Mouse (Mus musculus) MEL (cell line): ENCODE results near the gene Tprn. TPM values are rescaled to one million over a fixed set of nuclear protein-coding genes. Genes with fewer than 3 reads are reported as not detected.

Source experiments
- DNase-seq: peaks from one replicate; pipeline ENCODE4 v3.0.0; 2011; ENCODE audit warnings: low read depth, low spot score
- H3K27ac ChIP-seq: 2 replicates; pipeline ENCODE4 v1.5.1; 2012; ENCODE audit warnings: low read depth, mild to moderate bottlenecking, control low read depth, low read length, moderate library complexity; ENCODE audit not compliant: control insufficient read depth
- H3K27me3 ChIP-seq, 2 experiments: fragments of 150-350 bp in 1 of 2; sonication (generic) in 1 of 2; 2 replicates each; pipeline ENCODE4 v1.6.1; 2012; ENCODE audit warnings: low read length in 2 of 2, mild to moderate bottlenecking in 2 of 2, improper control_type of control experiment in 1 of 2, moderate library complexity in 1 of 2; ENCODE audit not compliant: insufficient read depth in 2 of 2, control insufficient read depth in 1 of 2
- H3K36me3 ChIP-seq, 2 experiments: 2 replicates each; pipeline ENCODE4 v1.6.1; 2012 to 2014; ENCODE audit warnings: low read length in 2 of 2, improper control_type of control experiment in 1 of 2, inconsistent platforms in 1 of 2, mild to moderate bottlenecking in 1 of 2; ENCODE audit not compliant: insufficient read depth in 2 of 2, control insufficient read depth in 1 of 2
- H3K4me1 ChIP-seq, 2 experiments: fragments of 150-350 bp in 1 of 2; sonication (generic) in 1 of 2; 2 replicates each; pipeline ENCODE4 v1.6.1; 2012; ENCODE audit warnings: low read length in 2 of 2, improper control_type of control experiment in 1 of 2, mild to moderate bottlenecking in 1 of 2; ENCODE audit not compliant: insufficient read depth in 2 of 2, control insufficient read depth in 1 of 2
- H3K4me3 ChIP-seq, 2 experiments: fragments of 150-350 bp in 1 of 2; sonication (generic) in 1 of 2; 2 replicates each; pipeline ENCODE4 v1.5.1; 2012; ENCODE audit warnings: low read depth in 2 of 2, low read length in 2 of 2, mild to moderate bottlenecking in 2 of 2, moderate library complexity in 2 of 2, control low read depth in 1 of 2, improper control_type of control experiment in 1 of 2; ENCODE audit not compliant: control insufficient read depth in 1 of 2, insufficient read depth in 1 of 2
- H3K79me2 ChIP-seq: 2 replicates; pipeline ENCODE4 v1.6.1; 2012; ENCODE audit warnings: mild to moderate bottlenecking, low read length, moderate library complexity; ENCODE audit not compliant: control insufficient read depth, poor library complexity, insufficient read depth
- H3K9ac ChIP-seq: 2 replicates; pipeline ENCODE4 v1.6.1; 2012; ENCODE audit warnings: low read depth, mild to moderate bottlenecking, control low read depth, low read length, moderate library complexity; ENCODE audit not compliant: control insufficient read depth, poor library complexity, severe bottlenecking
- H3K9me3 ChIP-seq: fragments of 150-350 bp; sonication (generic); replicated peaks from 2 replicates; pipeline ENCODE4 v1.6.1; 2012; ENCODE audit warnings: mild to moderate bottlenecking, low read length, improper control_type of control experiment, moderate library complexity; ENCODE audit not compliant: insufficient read depth
- E2F4 ChIP-seq: IDR thresholded peaks from 2 replicates; pipeline ENCODE4 v1.6.1; 2011; ENCODE audit warnings: low read depth, low read length, improper control_type of control experiment, borderline replicate concordance
- EP300 ChIP-seq, 2 experiments: IDR thresholded peaks; 2 replicates each; pipeline ENCODE4 v1.6.1; 2011; ENCODE audit warnings: improper control_type of control experiment in 2 of 2, low read length in 2 of 2, low read depth in 1 of 2, mild to moderate bottlenecking in 1 of 2
- ETS1 ChIP-seq: IDR thresholded peaks from 2 replicates; pipeline ENCODE4 v1.6.1; 2012; ENCODE audit warnings: low read depth, mild to moderate bottlenecking, inconsistent platforms, low read length, improper control_type of control experiment, moderate library complexity
- GABPA ChIP-seq: IDR thresholded peaks from 2 replicates; pipeline ENCODE4 v1.6.1; 2012; ENCODE audit warnings: low read depth, mild to moderate bottlenecking, inconsistent platforms, low read length, improper control_type of control experiment, moderate library complexity
- GATA1 ChIP-seq: IDR thresholded peaks from 2 replicates; pipeline ENCODE4 v1.6.1; 2011; ENCODE audit warnings: low read depth, low read length, improper control_type of control experiment
- HCFC1 ChIP-seq: IDR thresholded peaks from 2 replicates; pipeline ENCODE4 v1.6.1; 2012; ENCODE audit warnings: low read depth, mild to moderate bottlenecking, inconsistent platforms, low read length, improper control_type of control experiment, moderate library complexity
- JUND ChIP-seq: IDR thresholded peaks from 2 replicates; pipeline ENCODE4 v1.6.1; 2011; ENCODE audit warnings: low read depth, mild to moderate bottlenecking, improper control_type of control experiment, low read length
- KAT2A ChIP-seq: conservative IDR thresholded peaks from 2 replicates; pipeline ENCODE4 v1.6.1; 2012; ENCODE audit warnings: low read depth, low read length, improper control_type of control experiment, inconsistent platforms
- MAFK ChIP-seq: IDR thresholded peaks from 2 replicates; pipeline ENCODE4 v1.6.1; 2011; ENCODE audit warnings: low read depth, mild to moderate bottlenecking, low read length, improper control_type of control experiment, borderline replicate concordance
- MAX ChIP-seq: IDR thresholded peaks from 2 replicates; pipeline ENCODE4 v1.6.1; 2011; ENCODE audit warnings: low read length, improper control_type of control experiment
- MEF2A ChIP-seq: IDR thresholded peaks from 2 replicates; pipeline ENCODE4 v1.6.1; 2014; ENCODE audit warnings: low read depth, mild to moderate bottlenecking, inconsistent platforms, low read length, improper control_type of control experiment; ENCODE audit not compliant: poor library complexity, insufficient replicate concordance, severe bottlenecking; ENCODE audit errors: extremely low read depth
- MXI1 ChIP-seq: IDR thresholded peaks from 2 replicates; pipeline ENCODE4 v1.6.1; 2011; ENCODE audit warnings: mild to moderate bottlenecking, low read depth, low read length, improper control_type of control experiment
- MYB ChIP-seq: IDR thresholded peaks from 2 replicates; pipeline ENCODE4 v1.6.1; 2011; ENCODE audit warnings: mild to moderate bottlenecking, low read depth, low read length, improper control_type of control experiment
- NELFE ChIP-seq: IDR thresholded peaks from 2 replicates; pipeline ENCODE4 v1.6.1; 2011; ENCODE audit warnings: low read depth, low read length, improper control_type of control experiment
- POLR2A ChIP-seq, 2 experiments: IDR thresholded peaks; 2 replicates each; pipeline ENCODE4 v1.6.1; 2011 to 2012; ENCODE audit warnings: low read length in 2 of 2, mild to moderate bottlenecking in 2 of 2, control low read depth in 1 of 2, improper control_type of control experiment in 1 of 2, low read depth in 1 of 2, moderate library complexity in 1 of 2; ENCODE audit not compliant: control insufficient read depth in 1 of 2, insufficient read depth in 1 of 2, poor library complexity in 1 of 2
- RAD21 ChIP-seq: IDR thresholded peaks from 2 replicates; pipeline ENCODE4 v1.6.1; 2011; ENCODE audit warnings: mild to moderate bottlenecking, low read depth, low read length, improper control_type of control experiment
- RCOR1 ChIP-seq: IDR thresholded peaks from 2 replicates; pipeline ENCODE4 v1.6.1; 2012; ENCODE audit warnings: low read depth, mild to moderate bottlenecking, inconsistent platforms, low read length, improper control_type of control experiment
- SIN3A ChIP-seq: IDR thresholded peaks from 2 replicates; pipeline ENCODE4 v1.6.1; 2012; ENCODE audit warnings: low read length, improper control_type of control experiment, inconsistent platforms
- TAL1 ChIP-seq: IDR thresholded peaks from 2 replicates; pipeline ENCODE4 v1.6.1; 2012; ENCODE audit warnings: mild to moderate bottlenecking, inconsistent platforms, low read length, moderate library complexity, mixed read lengths
- TBP ChIP-seq: IDR thresholded peaks from 2 replicates; pipeline ENCODE4 v1.8.0; 2011; ENCODE audit warnings: low read depth, low read length, improper control_type of control experiment
- ZC3H11A ChIP-seq: IDR thresholded peaks from 2 replicates; pipeline ENCODE4 v1.6.1; 2012; ENCODE audit warnings: low read depth, mild to moderate bottlenecking, inconsistent platforms, low read length, improper control_type of control experiment
- ZKSCAN1 ChIP-seq: IDR thresholded peaks from 2 replicates; pipeline ENCODE4 v1.6.1; 2012; ENCODE audit warnings: low read depth, mild to moderate bottlenecking, inconsistent platforms, low read length, improper control_type of control experiment, moderate library complexity
- polyA plus RNA-seq, 2 experiments: library from polyadenylated mRNA; stranded (reverse) in 1 of 2; unstranded in 1 of 2; fragments of >175 nt in 1 of 2; fragments of >200 nt in 1 of 2; gene quantifications; 2 replicates each; pipeline versions ENCODE4 v1.2.1 to v1.2.4; 2012; ENCODE audit warnings: low replicate concordance in 2 of 2, low read depth in 1 of 2; ENCODE audit not compliant: insufficient read length in 2 of 2, insufficient read depth in 1 of 2, missing spikeins in 1 of 2
- total RNA-seq: library from RNA; depleted of rRNA; stranded (reverse); fragments of 300-350 nt; gene quantifications from 2 replicates; pipeline ENCODE4 v1.2.3, GENCODE M21; 2012

The Tprn gene
- total and polyA plus RNA-seq, 3 experiments, result 32.9 to 50.8 TPM; not detected in 1

DNA sequence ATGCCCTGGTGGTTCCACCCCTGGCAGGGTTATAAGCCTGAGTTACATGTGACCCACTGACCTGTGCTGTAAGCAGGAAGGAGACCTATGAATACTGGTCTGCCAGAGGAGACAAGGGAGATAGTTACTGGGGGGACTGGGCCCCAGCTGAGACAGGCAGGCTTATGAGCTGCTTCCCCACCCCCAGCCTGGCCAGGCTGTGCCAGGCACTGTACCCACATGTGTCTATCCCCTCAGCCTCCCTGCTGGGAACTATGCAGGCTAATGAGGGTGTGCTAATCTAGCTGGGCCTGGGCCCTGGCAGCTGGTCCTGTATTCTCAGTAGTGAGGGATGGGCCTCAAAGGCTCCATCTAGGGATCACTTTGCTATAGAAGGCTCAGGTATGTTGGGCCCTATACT is 4.8 kb downstream of the Tprn start:
- TF ChIP-seq GATA1, result no peak
- no peak for TF ChIP-seq EP300 (IDR thresholded peaks at IDR 0.05; ENCODE audit: low read depth in 1 of 2, low read length in 2 of 2)
- no peak for TF ChIP-seq SIN3A
- 0 out of 4 replicates have a peak, but pooled peaks of 1 of the 2 experiments have one; percentile 18 for TF ChIP-seq POLR2A (IDR thresholded peaks at IDR 0.05; ENCODE audit: control insufficient read depth in 1 of 2, insufficient read depth in 1 of 2, low read depth in 1 of 2, low read length in 2 of 2, poor library complexity in 1 of 2)
- H3K79me2 ChIP-seq, result peaks cover 70% of the 10 kb centered on the region
- DNase-seq, result peak; percentile 51
- no peaks in the 10 kb centered on the region for H3K27me3 ChIP-seq
- H3K9me3 ChIP-seq, result no peaks in the 10 kb centered on the region
- peak overlapping the region; percentile 70 for H3K27ac ChIP-seq
- peaks cover 10 to 53% of the 10 kb centered on the region in 2 experiments for H3K4me1 ChIP-seq
- H3K36me3 ChIP-seq, result peaks cover 0 to 41% of the 10 kb centered on the region in 2 experiments; a peak in 3 of 4 replicates
- H3K4me3 ChIP-seq, result peak overlapping the region; percentile 46 to 63
- peak overlapping the region; percentile 66 for H3K9ac ChIP-seq

DNA sequence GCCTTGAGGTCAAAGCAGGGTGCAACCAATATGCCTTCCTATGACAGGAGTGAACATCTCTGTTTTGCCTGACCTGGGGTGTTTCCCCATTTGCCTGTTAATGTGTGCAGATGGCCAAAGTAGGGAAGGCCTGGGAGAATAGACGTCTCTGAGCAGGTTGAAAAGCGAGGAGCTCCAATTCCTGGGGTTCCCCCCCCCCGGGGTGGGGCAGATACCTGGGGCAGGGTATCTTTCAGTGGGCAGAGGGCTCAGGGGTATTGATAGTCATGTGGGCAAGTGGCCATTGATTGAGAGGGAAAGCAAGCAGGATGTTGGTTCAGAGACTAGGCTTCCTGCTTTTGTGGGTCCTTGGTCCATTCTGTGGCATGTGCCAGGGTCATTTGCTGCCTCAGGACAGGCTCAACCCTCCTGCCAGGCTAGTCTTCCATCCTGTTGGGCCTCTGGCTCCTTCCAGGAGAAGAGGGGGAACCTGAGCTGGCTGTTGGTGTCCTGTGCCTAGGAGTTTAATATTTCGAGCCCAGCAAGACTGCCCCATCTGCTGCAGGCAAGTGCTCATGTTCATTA is 5.4 kb downstream of the Tprn start:
- H3K27me3 ChIP-seq, result no peaks in the 10 kb centered on the region
- TF ChIP-seq ETS1 (peak; percentile 53; the same call in 1 of the 2 replicates), RAD21 (no peak)
- TF ChIP-seq, all 39 proteins: peak for 1
- DNase-seq, result no peak
- H3K27ac ChIP-seq, result peak overlapping the region; percentile 29
- peaks cover 0 to 41% of the 10 kb centered on the region in 2 experiments; a peak in 3 of 4 replicates for H3K36me3 ChIP-seq
- H3K9ac ChIP-seq, result no peak overlapping the region; the same call in 1 of the 2 replicates
- peaks cover 72% of the 10 kb centered on the region for H3K79me2 ChIP-seq
- no peak overlapping the region for H3K4me3 ChIP-seq
- peaks cover 10 to 53% of the 10 kb centered on the region in 2 experiments for H3K4me1 ChIP-seq
- H3K9me3 ChIP-seq, result no peaks in the 10 kb centered on the region

DNA sequence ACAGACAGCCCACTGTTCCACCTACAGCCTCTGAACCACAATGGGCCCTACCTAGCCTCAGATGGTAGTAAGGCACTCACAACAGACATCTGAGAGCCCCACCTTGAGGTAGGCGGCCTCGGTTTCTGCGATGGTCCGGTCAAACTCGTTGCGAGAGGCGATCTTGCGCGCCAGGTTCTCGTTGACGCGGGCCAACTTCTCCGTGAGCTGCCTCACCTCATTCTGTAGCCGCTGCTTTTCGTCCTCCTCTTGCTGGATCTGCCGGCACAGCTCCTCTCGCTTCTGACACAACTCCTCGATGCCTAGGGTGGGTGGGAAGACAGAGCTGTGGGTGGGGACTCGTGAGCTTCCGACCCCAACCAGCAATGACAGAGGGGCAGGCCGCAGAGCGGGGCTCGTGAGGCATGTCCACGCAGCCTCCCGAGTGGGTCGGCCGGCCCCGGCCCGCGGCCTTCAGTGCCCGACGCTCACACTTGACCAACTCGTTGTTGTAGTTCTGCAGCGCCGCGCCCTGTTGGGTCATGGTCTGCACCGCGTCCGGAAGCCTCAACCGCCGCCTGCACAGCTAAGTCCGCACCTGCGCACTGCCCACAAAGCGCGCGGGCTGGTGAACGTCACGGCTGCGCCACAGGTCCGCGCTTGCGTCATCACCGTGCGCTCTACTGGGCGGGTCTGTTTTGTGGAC is 9.6 kb downstream of the Tprn start, which contains the start of the genes Ssna1 and Anapc2:
Gene Ssna1, minus strand, starts transcription at position 612 of the 685 bp plus-strand sequence.
Gene Anapc2, plus strand, starts transcription at position 652 of the 685 bp plus-strand sequence.
- Histone ChIP-seq H3K4me3 (peak within 1 kb of the TSS; percentile 76 to 87), H3K27ac (peak within 1 kb of the TSS; percentile 60), H3K27me3 (no peaks in the 10 kb centered on the region), H3K9me3 (no peaks in the 10 kb centered on the region), H3K9ac (peak within 1 kb of the TSS; percentile 84), H3K36me3 (peaks cover 1 to 26% of the 10 kb centered on the region in 2 experiments), H3K79me2 (peaks cover 36% of the 10 kb centered on the region), H3K4me1 (peaks cover 5 to 26% of the 10 kb centered on the region in 2 experiments)
- DNase-seq, result peak; percentile 98
- no peak; the same call in 1 of the 2 replicates for TF ChIP-seq E2F4
- no peak; the same call in 1 of the 2 replicates for TF ChIP-seq KAT2A
- no peak for TF ChIP-seq GATA1
- 0 out of 2 replicates have a peak, but pooled peaks have one; percentile 25 for TF ChIP-seq GABPA
- TF ChIP-seq JUND, result no peak
- peak; percentile 67 to 89 for TF ChIP-seq POLR2A (IDR thresholded peaks at IDR 0.05; ENCODE audit: control insufficient read depth in 1 of 2, insufficient read depth in 1 of 2, low read depth in 1 of 2, low read length in 2 of 2, poor library complexity in 1 of 2)
- peak; percentile 82 for TF ChIP-seq MXI1
- peak; percentile 59; the same call in 1 of the 2 replicates for TF ChIP-seq ETS1
- peak; percentile 93 for TF ChIP-seq HCFC1
- peak; percentile 63 for TF ChIP-seq MYB
- TF ChIP-seq SIN3A, result peak; percentile 97
- TF ChIP-seq ZKSCAN1, result no peak
- no peak for TF ChIP-seq TBP
- no peak for TF ChIP-seq TAL1
- TF ChIP-seq NELFE, result peak; percentile 85
- no peak; the same call in 1 of the 2 replicates for TF ChIP-seq RAD21
- 0 out of 4 replicates have a peak, but pooled peaks of 1 of the 2 experiments have one; percentile 8 for TF ChIP-seq EP300 (IDR thresholded peaks at IDR 0.05; ENCODE audit: low read depth in 1 of 2, low read length in 2 of 2)
- no peak for TF ChIP-seq MEF2A
- 0 out of 2 replicates have a peak, but pooled peaks have one; percentile 8 for TF ChIP-seq ZC3H11A
- no peak for TF ChIP-seq MAFK
- TF ChIP-seq MAX, result peak; percentile 63
- no peak for TF ChIP-seq RCOR1
